Mouse (Mus musculus) gonadal fat pad, adult 2 months (tissue): ENCODE measurements around the gene Gm4131. TPM values are rescaled to one million over a fixed set of nuclear protein-coding genes. Genes with fewer than 3 reads are reported as not detected.
"Not testable (repeated sequence)": the region's sequence is repeated elsewhere in the genome, so short reads cannot be mapped to it uniquely, and the experiment has no call there.

Source experiments
- DNase-seq: peaks from one replicate; pipeline ENCODE4 v3.0.0-alpha.2; 2012; ENCODE audit warnings: low read depth
- polyA plus RNA-seq: library from polyadenylated mRNA; depleted of rRNA; stranded (reverse); fragments of >200 nt; gene quantifications from 2 replicates; pipeline ENCODE4 v1.2.3, GENCODE M21; 2012; rRNA removed

Gm4131 gene
- polyA plus RNA-seq: not detected in 2 replicates

- DNase-seq: not testable (repeated sequence)
Observed at GRCm38 (mm10) chr14:62566821-62567220, at the start of gene Gm4131. Gene Gm4131 (minus strand): TSS chr14:62566921.

GRCm38 (mm10) chr14:62609904-62610303 lies 43.2 kb upstream of the Gm4131 start:
- no peak for DNase-seq

- DNase-seq: no peak
Observed at GRCm38 (mm10) chr14:62607791-62608196, 41.1 kb upstream of the Gm4131 start.

- no peak for DNase-seq
Observed at GRCm38 (mm10) chr14:62602869-62603268, 36.1 kb upstream of the Gm4131 start.

GRCm38 (mm10) chr14:62602271-62602670 lies 35.5 kb upstream of the Gm4131 start:
- no peak for DNase-seq

GRCm38 (mm10) chr14:62600109-62600522 lies 33.4 kb upstream of the Gm4131 start:
- no peak for DNase-seq

GRCm38 (mm10) chr14:62585338-62585737 lies 18.6 kb upstream of the Gm4131 start:
- DNase-seq: no peak

GRCm38 (mm10) chr14:62584637-62585036 lies 17.9 kb upstream of the Gm4131 start:
- no peak for DNase-seq

GRCm38 (mm10) chr14:62581768-62582167 lies 15.0 kb upstream of the Gm4131 start:
- DNase-seq: no peak

- no peak for DNase-seq
Observed at GRCm38 (mm10) chr14:62580945-62581344, 14.2 kb upstream of the Gm4131 start.

GRCm38 (mm10) chr14:62575862-62576261 lies 9.1 kb upstream of the Gm4131 start:
- no peak for DNase-seq

- no peak for DNase-seq
Observed at GRCm38 (mm10) chr14:62574906-62575305, 8.2 kb upstream of the Gm4131 start.

GRCm38 (mm10) chr14:62573454-62573853 lies 6.7 kb upstream of the Gm4131 start:
- no peak for DNase-seq

- DNase-seq: no peak
Observed at GRCm38 (mm10) chr14:62570299-62570698, 3.6 kb upstream of the Gm4131 start.

- no peak for DNase-seq
Observed at GRCm38 (mm10) chr14:62569463-62569862, 2.7 kb upstream of the Gm4131 start.

- DNase-seq: no peak
Observed at GRCm38 (mm10) chr14:62563679-62564078, 3.0 kb downstream of the Gm4131 start.

GRCm38 (mm10) chr14:62561875-62562748 lies 4.6 kb downstream of the Gm4131 start:
- no peak for DNase-seq

- DNase-seq: no peak
Observed at GRCm38 (mm10) chr14:62557111-62557510, 9.6 kb downstream of the Gm4131 start.

- DNase-seq: no peak
Observed at GRCm38 (mm10) chr14:62555840-62556810, 10.6 kb downstream of the Gm4131 start.

GRCm38 (mm10) chr14:62555309-62555829 lies 11.4 kb downstream of the Gm4131 start, which contains the start of gene Fam124a:
Gene Fam124a (plus strand): TSS chr14:62555737.
- no peak for DNase-seq

GRCm38 (mm10) chr14:62553786-62554185 lies 12.9 kb downstream of the Gm4131 start:
- no peak for DNase-seq

GRCm38 (mm10) chr14:62552771-62553170 lies 13.9 kb downstream of the Gm4131 start:
- no peak for DNase-seq
